Mouse (Mus musculus): Measurements from ENCODE around the gene Olfr1260. TPM values are rescaled to one million over a fixed set of nuclear protein-coding genes. Genes with fewer than 3 reads are reported as not detected.

Olfr1260 gene
- polyA plus RNA-seq (2014; fragmentation: Illumina TruSeq; extraction: RNeasy Lipid Tissue Mini Kit (QIAGEN cat#74804)), result not detected

GRCm38 (mm10) chr2:89974184-89974583, at the start of gene Olfr1260:
Gene Olfr1260 (plus strand): TSS chr2:89974340.

GRCm38 (mm10) chr2:89927009-89927408, 47.1 kb upstream of the Olfr1260 start, which contains the start of gene Olfr1258:
Gene Olfr1258 (plus strand): TSS chr2:89927309.

GRCm38 (mm10) chr2:89948564-89948963, 25.6 kb upstream of the Olfr1260 start, which contains the start of gene Olfr1259:
Gene Olfr1259 (minus strand): TSS chr2:89948664.

GRCm38 (mm10) chr2:89990921-89991320, 16.8 kb downstream of the Olfr1260 start, which contains the start of gene Olfr1261:
Gene Olfr1261 (plus strand): TSS chr2:89991221.

DNA sequence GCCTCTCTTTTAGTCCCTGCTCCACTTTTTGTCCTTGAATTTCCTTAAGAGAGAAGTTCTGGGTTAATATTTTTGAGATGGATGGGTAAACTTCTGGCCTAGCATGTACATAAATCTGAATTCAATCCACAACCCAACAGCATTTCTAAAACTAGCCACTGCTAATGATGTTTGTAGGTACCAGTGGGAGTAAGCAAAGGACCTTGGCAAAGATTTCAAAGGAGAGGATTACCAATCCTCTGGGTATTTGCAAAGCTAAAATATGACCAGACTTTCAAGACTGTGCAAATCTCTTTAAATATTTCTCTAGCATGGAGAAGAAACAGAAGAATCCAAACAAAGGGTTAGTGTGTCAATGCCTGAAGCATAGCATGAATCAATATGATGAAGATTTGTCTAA, 25.7 kb downstream of the Olfr1260 start, which contains the start of gene Olfr1262:
Gene Olfr1262, plus strand, starts transcription at position 301 of the 400 bp plus-strand sequence.

GRCm38 (mm10) chr2:90011831-90012230, 37.7 kb downstream of the Olfr1260 start, which contains the start of gene Olfr1263:
Gene Olfr1263 (plus strand): TSS chr2:90012131.

DNA sequence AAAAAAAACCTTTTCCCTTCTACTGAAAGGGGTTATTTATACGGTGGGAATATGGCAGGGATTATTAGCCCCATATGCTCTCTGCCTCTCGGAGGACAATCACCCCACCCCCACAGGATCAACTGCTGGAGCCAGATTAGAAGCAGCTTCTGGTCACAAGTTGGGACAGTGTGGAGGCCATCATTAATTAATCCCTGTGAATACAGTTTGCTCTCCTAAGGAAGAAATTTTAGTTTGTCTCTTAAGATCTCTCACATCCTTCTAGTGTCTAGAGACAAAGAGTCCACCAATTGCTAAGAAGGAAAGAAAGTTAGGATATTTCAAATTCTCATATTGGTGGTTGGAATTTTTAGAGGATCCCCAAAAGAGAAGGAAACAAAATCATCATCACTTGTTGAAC, 51.3 kb downstream of the Olfr1260 start, which contains the start of gene Olfr1264:
Gene Olfr1264, minus strand, starts transcription at position 101 of the 400 bp plus-strand sequence.

Other genes starting within 250 kb of the Olfr1260 start
- not detected for gene Olfr1252, start 249.3 kb upstream of the Olfr1260 start, polyA plus RNA-seq (2014; fragmentation: Illumina TruSeq; extraction: RNeasy Lipid Tissue Mini Kit (QIAGEN cat#74804))
- not detected for gene Olfr1253, start 217.2 kb upstream of the Olfr1260 start, polyA plus RNA-seq (2014; fragmentation: Illumina TruSeq; extraction: RNeasy Lipid Tissue Mini Kit (QIAGEN cat#74804))
- gene Olfr1254, start 180.7 kb upstream of the Olfr1260 start, polyA plus RNA-seq (2014; fragmentation: Illumina TruSeq; extraction: RNeasy Lipid Tissue Mini Kit (QIAGEN cat#74804)), result not detected
- gene Olfr1255, start 162.3 kb upstream of the Olfr1260 start, polyA plus RNA-seq (2014; fragmentation: Illumina TruSeq; extraction: RNeasy Lipid Tissue Mini Kit (QIAGEN cat#74804)), result not detected
- gene Olfr1256, start 132.8 kb upstream of the Olfr1260 start, polyA plus RNA-seq (2014; fragmentation: Illumina TruSeq; extraction: RNeasy Lipid Tissue Mini Kit (QIAGEN cat#74804)), result not detected
- not detected for gene Olfr48, start 126.1 kb upstream of the Olfr1260 start, polyA plus RNA-seq (2014; fragmentation: Illumina TruSeq; extraction: RNeasy Lipid Tissue Mini Kit (QIAGEN cat#74804))
- gene Olfr1257, start 95.9 kb upstream of the Olfr1260 start, polyA plus RNA-seq (2014; fragmentation: Illumina TruSeq; extraction: RNeasy Lipid Tissue Mini Kit (QIAGEN cat#74804)), result not detected
- gene Olfr1258, start 47.0 kb upstream of the Olfr1260 start, polyA plus RNA-seq (2014; fragmentation: Illumina TruSeq; extraction: RNeasy Lipid Tissue Mini Kit (QIAGEN cat#74804)), result not detected
- gene Olfr1259, start 25.7 kb upstream of the Olfr1260 start, polyA plus RNA-seq (2014; fragmentation: Illumina TruSeq; extraction: RNeasy Lipid Tissue Mini Kit (QIAGEN cat#74804)), result not detected
- not detected for gene Olfr1261, start 16.9 kb downstream of the Olfr1260 start, polyA plus RNA-seq (2014; fragmentation: Illumina TruSeq; extraction: RNeasy Lipid Tissue Mini Kit (QIAGEN cat#74804))
- gene Olfr1262, start 25.8 kb downstream of the Olfr1260 start, polyA plus RNA-seq (2014; fragmentation: Illumina TruSeq; extraction: RNeasy Lipid Tissue Mini Kit (QIAGEN cat#74804)), result not detected
- not detected for gene Olfr1263, start 37.8 kb downstream of the Olfr1260 start, polyA plus RNA-seq (2014; fragmentation: Illumina TruSeq; extraction: RNeasy Lipid Tissue Mini Kit (QIAGEN cat#74804))
- not detected for gene Olfr1264, start 51.2 kb downstream of the Olfr1260 start, polyA plus RNA-seq (2014; fragmentation: Illumina TruSeq; extraction: RNeasy Lipid Tissue Mini Kit (QIAGEN cat#74804))
- not detected for gene Olfr1265, start 61.0 kb downstream of the Olfr1260 start, polyA plus RNA-seq (2014; fragmentation: Illumina TruSeq; extraction: RNeasy Lipid Tissue Mini Kit (QIAGEN cat#74804))
- not detected for gene Olfr140, start 89.3 kb downstream of the Olfr1260 start, polyA plus RNA-seq (2014; fragmentation: Illumina TruSeq; extraction: RNeasy Lipid Tissue Mini Kit (QIAGEN cat#74804))
- not detected for gene Olfr1269, start 147.1 kb downstream of the Olfr1260 start, polyA plus RNA-seq (2014; fragmentation: Illumina TruSeq; extraction: RNeasy Lipid Tissue Mini Kit (QIAGEN cat#74804))
- not detected for gene Olfr32, start 168.0 kb downstream of the Olfr1260 start, polyA plus RNA-seq (2014; fragmentation: Illumina TruSeq; extraction: RNeasy Lipid Tissue Mini Kit (QIAGEN cat#74804))
- not detected for gene Olfr1270, start 178.8 kb downstream of the Olfr1260 start, polyA plus RNA-seq (2014; fragmentation: Illumina TruSeq; extraction: RNeasy Lipid Tissue Mini Kit (QIAGEN cat#74804))